Mouse (Mus musculus): Measurements from ENCODE around the gene Macrod1.

DNA sequence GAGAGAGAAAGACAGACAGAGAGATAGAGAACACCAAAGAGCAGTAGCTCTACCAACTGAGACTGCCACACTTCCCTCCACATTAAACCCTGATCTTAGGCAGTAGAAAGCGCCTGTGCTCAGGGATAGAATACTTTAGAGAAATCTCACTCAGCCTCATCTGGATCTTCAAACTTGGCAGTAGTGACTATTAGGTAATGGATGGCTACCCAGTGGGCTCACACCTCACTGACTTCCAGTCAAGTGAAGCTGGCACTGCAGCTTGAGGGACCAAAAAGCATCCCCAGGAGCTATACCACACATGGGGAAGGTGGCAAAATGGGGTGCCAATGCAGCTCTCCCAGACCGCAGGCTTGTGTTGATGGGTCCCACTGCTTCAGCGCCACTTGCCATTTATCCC lies 167.6 kb downstream of the Macrod1 start:
- TF ChIP-seq CTCF (IDR thresholded peaks at IDR 0.05; ENCODE audit: insufficient read depth, low read length) (no peak), POLR2A (IDR thresholded peaks at IDR 0.05; ENCODE audit: borderline replicate concordance, extremely low read depth, low read depth, low read length) (no peak)

All from lung, adult 2 months (tissue).